Mouse (Mus musculus) kidney, adult 2 months (tissue): ENCODE results near the gene Myl4. TPM values are rescaled to one million over a fixed set of nuclear protein-coding genes. Genes with fewer than 3 reads are reported as not detected.
A peak's percentile ranks its signal among the peaks of the same experiment; 100 is the strongest.
"Not testable (repeated sequence)": the region's sequence is repeated elsewhere in the genome, so short reads cannot be mapped to it uniquely, and the experiment has no call there.

Experiments used
- DNase-seq: peaks from one replicate; pipeline ENCODE4 v3.0.0; 2021
- H3K27ac ChIP-seq: fragments of 200-500 bp; 2 replicates; pipeline ENCODE4 v1.5.1; 2012; ENCODE audit warnings: low read depth, low read length, control low read depth, inconsistent platforms; ENCODE audit not compliant: insufficient read depth
- H3K27me3 ChIP-seq: fragments of 200-500 bp; replicated peaks from 2 replicates; pipeline ENCODE4 v1.6.1; 2012; ENCODE audit warnings: mild to moderate bottlenecking, moderate library complexity, low read length, inconsistent platforms; ENCODE audit not compliant: control insufficient read depth, insufficient read depth
- H3K36me3 ChIP-seq: fragments of 200-500 bp; 2 replicates; pipeline ENCODE4 v1.6.1; 2012; ENCODE audit warnings: mild to moderate bottlenecking, moderate library complexity, low read length, inconsistent platforms; ENCODE audit not compliant: control insufficient read depth, insufficient read depth
- H3K4me1 ChIP-seq: fragments of 200-500 bp; 2 replicates; pipeline ENCODE4 v1.6.1; 2011; ENCODE audit warnings: low read length; ENCODE audit not compliant: control insufficient read depth, insufficient read depth
- H3K4me3 ChIP-seq: fragments of 200-500 bp; 2 replicates; pipeline ENCODE4 v1.5.1; 2011; ENCODE audit warnings: mild to moderate bottlenecking, low read depth, low read length, control low read depth; ENCODE audit not compliant: insufficient read depth
- CTCF ChIP-seq: fragments of 200-500 bp; conservative IDR thresholded peaks from 2 replicates; pipeline ENCODE4 v1.5.1; 2011; ENCODE audit warnings: low read depth, mild to moderate bottlenecking, control low read depth, low read length, moderate library complexity, mixed read lengths; ENCODE audit not compliant: insufficient read depth, insufficient read length
- POLR2A ChIP-seq: fragments of 200-500 bp; IDR thresholded peaks from one replicate; pipeline ENCODE4 v1.6.1; 2011; ENCODE audit warnings: low read depth, low read length, control low read depth
- WGBS: fragments of 180-500 bp; shearing (Covaris S2); methylation state at CpG from one replicate; pipeline ENCODE4 v1.1.7; 2018; 5-methylcytosine and 5-hydroxymethylcytosine counted together
- polyA plus RNA-seq: library from polyadenylated mRNA; depleted of rRNA; stranded (reverse); fragments of >200 nt; gene quantifications from 2 replicates; pipeline ENCODE4 v1.2.3, GENCODE M21; 2012; rRNA removed

Gene Myl4
- 2.0 and 2.6 TPM in 2 replicates for polyA plus RNA-seq

DNA sequence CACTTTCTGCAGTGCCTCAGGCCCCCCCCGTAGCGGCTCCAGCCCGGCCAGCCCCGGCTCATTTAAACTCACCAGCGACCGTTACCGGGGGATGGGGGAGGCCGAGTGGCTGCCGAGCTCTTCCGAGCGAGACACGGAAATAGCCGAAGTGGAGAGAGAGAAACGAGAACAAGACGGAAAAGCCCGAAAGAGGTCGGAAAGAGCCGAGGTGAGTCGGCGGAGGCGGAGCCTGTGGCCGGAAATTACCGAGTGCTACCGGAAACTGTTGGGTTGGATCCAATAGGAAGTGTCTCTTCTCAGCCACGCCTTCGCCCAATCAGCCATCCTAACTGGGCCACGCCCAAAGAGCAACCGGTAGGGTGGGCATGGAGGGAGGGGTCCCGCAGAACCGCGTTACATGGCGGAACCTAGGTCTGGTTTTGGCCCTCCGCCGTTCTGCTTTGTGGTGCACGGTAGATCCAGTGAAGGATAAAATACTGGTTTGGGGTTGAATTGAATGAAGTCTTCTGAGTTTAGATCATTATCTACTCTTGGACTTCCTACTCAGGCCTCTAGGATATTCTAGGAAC lies at the start of gene Myl4, which contains the start of gene Cdc27:
Myl4 (plus strand) TSS at position 258 of the 569 bp plus-strand sequence.
Cdc27 (minus strand) TSS at position 215 of the 569 bp plus-strand sequence.
- TF ChIP-seq CTCF: no peak
- no peak for TF ChIP-seq POLR2A
- peaks cover 3% of the 10 kb centered on the region; the same call in 1 of the 2 replicates for H3K4me1 ChIP-seq
- no peaks in the 10 kb centered on the region for H3K27me3 ChIP-seq
- peak; percentile 99 for DNase-seq
- H3K36me3 ChIP-seq: no peaks in the 10 kb centered on the region
- H3K4me3 ChIP-seq: peak within 1 kb of the TSS; percentile 92
- under 1% methylated on average over 35 of the region's 35 CpGs for WGBS
- H3K27ac ChIP-seq: peak within 1 kb of the TSS; percentile 89

DNA sequence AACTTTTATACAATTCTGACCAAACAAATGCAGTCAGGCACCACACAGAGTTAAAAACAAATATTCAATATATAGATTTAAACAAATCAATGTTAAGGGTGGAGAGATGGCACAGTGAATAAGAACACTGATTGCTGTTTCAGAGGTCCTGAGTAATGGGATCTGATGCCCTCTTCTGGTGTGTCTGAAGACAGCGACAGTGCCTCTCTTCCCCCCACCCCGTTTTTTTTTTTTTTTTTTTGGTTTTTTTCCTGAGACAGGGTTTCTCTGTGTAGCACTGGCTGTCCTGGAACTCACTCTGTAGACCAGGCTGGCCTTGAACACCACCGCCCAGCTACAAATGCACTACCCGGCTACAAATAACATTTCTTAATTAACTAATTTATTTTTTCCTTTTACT lies 42.0 kb upstream of the Myl4 start:
- TF ChIP-seq CTCF (no peak), POLR2A (no peak)
- Histone ChIP-seq H3K4me1 (no peaks in the 10 kb centered on the region), H3K4me3 (no peak overlapping the region), H3K36me3 (peaks cover 7% of the 10 kb centered on the region), H3K27me3 (no peaks in the 10 kb centered on the region), H3K27ac (no peak overlapping the region)
- 85% methylated on average over 4 of the region's 4 CpGs for WGBS
- DNase-seq: no peak

DNA sequence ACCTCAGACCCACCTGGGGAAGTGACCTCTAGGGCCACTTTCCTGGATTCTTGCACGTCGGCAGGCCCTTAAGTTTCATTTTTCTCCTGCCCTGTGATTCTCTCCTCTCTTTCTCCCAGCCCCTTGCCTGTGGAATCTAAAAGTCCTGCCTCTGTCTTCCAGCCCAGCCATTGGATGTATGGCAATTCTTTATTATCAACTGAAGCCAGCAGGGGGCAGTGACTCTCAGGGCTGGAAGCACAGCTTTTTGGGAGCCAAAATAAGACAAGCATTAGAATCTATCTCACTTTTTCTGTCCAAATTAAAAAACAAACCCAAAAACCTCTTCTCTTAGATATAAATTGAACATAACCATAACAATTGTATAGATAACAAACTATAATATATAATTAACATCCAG lies 39.9 kb upstream of the Myl4 start:
- Histone ChIP-seq H3K27me3 (no peaks in the 10 kb centered on the region), H3K4me3 (no peak overlapping the region), H3K36me3 (peaks cover 6% of the 10 kb centered on the region), H3K27ac (no peak overlapping the region), H3K4me1 (no peaks in the 10 kb centered on the region)
- 81% methylated on average over 2 of the region's 2 CpGs for WGBS
- peak; percentile 46 for TF ChIP-seq CTCF
- no peak for TF ChIP-seq POLR2A
- DNase-seq: peak; percentile 13

DNA sequence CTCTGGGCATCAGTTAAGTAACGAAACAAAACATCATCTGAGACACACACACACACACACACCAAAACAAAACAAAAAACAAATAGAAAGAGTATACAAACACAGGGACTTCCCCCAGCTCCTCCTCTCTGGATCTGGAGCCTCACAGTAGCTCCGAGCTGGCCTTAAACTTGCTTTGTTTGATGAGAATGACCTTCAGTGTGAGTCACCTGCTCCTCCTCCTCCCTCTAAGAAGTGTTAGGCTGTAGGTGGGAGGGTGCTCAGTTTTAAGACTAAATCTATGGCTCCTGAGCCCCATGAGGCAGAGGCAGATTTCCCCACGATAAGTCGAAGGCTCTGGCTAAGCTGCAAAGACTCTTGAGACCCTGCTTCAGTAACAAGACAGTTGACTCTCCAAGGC lies 38.0 kb upstream of the Myl4 start:
- Histone ChIP-seq H3K4me3 (no peak overlapping the region), H3K27me3 (no peaks in the 10 kb centered on the region), H3K27ac (no peak overlapping the region), H3K36me3 (peaks cover 6% of the 10 kb centered on the region), H3K4me1 (no peaks in the 10 kb centered on the region)
- no peak for DNase-seq
- TF ChIP-seq POLR2A (no peak), CTCF (no peak)
- 81% methylated on average over 4 of the region's 4 CpGs for WGBS

DNA sequence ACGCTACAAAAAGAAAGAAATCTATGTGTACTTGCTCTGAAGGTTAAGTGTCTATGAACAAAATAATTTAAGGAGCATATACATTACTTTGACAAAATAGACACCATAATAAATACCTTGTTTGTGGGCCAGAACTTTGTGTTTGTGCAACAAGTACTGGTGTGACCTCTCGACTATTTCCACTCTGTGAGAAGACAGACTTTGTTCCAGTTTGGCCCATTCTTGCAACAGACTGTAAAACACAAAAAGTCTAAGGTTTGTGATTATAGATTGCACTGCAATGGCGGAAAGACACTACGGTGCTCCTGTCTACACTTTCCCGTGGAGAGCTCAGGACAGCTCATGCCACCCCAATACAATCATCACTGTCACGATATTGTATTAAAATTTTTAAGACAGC lies 24.5 kb upstream of the Myl4 start:
- no peak for TF ChIP-seq CTCF
- TF ChIP-seq POLR2A: no peak
- Histone ChIP-seq H3K27ac (no peak overlapping the region), H3K27me3 (no peaks in the 10 kb centered on the region), H3K36me3 (peaks cover 6% of the 10 kb centered on the region), H3K4me3 (no peak overlapping the region), H3K4me1 (no peaks in the 10 kb centered on the region)
- 94% methylated on average over 6 of the region's 6 CpGs for WGBS
- DNase-seq: no peak

DNA sequence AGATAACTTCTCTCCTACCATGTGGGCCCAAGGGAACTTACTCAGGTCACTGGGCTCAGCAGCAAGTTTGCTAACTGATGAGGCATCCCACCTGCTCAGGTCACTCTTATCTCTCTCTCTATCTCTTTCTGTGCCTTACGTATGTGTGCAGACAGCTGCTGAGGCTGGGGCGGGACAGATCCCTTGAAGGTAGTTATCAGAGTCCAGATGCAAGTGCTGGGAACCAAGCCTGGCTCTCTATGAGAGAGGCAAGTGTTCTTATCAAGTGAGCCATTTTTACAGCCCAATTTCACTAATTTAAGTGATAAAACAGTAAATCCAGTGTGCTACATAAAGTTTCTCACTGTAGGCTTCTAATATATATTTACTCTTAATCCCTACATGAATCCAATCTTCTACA lies 13.6 kb upstream of the Myl4 start:
- Histone ChIP-seq H3K27me3 (no peaks in the 10 kb centered on the region), H3K27ac (no peak overlapping the region), H3K36me3 (peaks cover 2% of the 10 kb centered on the region; the same call in 1 of the 2 replicates), H3K4me3 (no peak overlapping the region), H3K4me1 (no peaks in the 10 kb centered on the region)
- WGBS: 85% methylated on average over 2 of the region's 2 CpGs
- no peak for TF ChIP-seq POLR2A
- no peak for TF ChIP-seq CTCF
- no peak for DNase-seq

DNA sequence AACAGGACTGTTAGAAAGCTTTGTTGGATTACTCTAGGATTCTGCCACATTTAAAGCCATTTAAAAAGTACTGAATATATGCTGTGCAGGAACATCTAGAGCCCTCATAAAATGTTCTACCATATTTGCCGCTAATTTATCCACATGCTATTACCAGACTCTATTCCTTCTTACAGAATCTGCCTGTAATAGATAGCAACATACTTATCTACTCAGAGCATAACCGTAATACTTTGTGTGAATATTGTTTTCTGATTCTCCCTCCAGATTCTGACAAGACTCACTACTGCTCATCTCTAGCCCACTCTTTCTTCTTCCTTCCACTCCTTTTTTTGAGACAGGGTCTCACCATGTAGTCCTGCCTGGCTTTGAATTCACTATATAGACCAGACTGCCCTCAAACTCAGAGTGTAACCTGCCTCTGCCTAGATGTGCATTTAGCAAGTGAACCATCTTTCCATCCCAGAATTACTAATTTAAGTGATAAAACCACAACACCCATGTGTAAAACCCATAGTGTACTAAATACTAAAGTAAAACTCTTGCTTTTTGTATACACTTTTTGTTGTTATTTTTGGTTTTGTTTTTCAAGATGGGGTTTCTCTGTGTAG lies 12.4 kb upstream of the Myl4 start:
- Histone ChIP-seq H3K36me3 (no peaks in the 10 kb centered on the region; the same call in 1 of the 2 replicates), H3K27ac (no peak overlapping the region), H3K4me1 (no peaks in the 10 kb centered on the region), H3K4me3 (no peak overlapping the region), H3K27me3 (no peaks in the 10 kb centered on the region)
- TF ChIP-seq POLR2A: no peak
- no peak for TF ChIP-seq CTCF
- 97% methylated on average over 2 of the region's 2 CpGs for WGBS
- no peak for DNase-seq

DNA sequence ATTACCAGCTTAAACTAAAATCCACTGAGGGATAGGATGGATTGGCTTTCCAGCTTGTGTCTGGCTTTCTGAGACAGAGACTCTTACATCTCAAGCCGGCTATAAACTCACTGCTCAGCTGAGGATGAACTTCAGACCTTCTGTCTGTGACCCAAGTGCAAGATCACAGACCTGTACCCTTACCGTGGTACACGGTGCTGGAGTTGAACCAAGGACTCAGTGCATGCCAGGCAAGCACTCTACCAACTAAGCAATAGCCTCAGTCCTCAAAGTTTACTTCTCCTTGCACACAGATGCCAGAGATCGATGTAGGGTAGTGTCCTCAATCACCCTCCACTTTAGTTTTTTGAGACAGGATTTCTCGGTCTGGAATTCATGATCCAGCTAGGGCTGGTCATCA lies 10.7 kb upstream of the Myl4 start:
- TF ChIP-seq POLR2A: no peak
- TF ChIP-seq CTCF: no peak
- DNase-seq: peak; percentile 51
- H3K4me3 ChIP-seq: no peak overlapping the region
- 66% methylated on average over 5 of the region's 5 CpGs for WGBS
- H3K27ac ChIP-seq: no peak overlapping the region
- no peaks in the 10 kb centered on the region for H3K36me3 ChIP-seq
- no peaks in the 10 kb centered on the region for H3K27me3 ChIP-seq
- peaks cover 2% of the 10 kb centered on the region; the same call in 1 of the 2 replicates for H3K4me1 ChIP-seq

DNA sequence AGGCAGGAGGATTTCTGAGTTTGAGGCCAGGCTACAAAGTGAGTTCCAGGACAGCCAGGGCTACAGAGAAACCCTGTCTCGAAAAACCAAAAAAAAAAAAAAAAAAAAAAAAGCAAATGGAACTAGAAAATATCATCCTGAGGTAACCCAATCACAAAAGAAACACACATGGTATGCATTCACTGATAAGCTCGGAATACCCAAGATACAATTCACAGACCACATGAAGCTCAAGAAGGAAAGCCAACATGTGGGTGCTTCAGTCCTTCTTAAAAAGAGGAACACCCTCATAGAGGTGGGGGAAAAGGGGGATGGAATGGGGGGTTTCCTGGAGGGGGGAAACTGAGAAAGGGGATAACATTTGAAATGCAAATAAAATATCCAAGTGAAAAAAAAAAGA lies 7.1 kb upstream of the Myl4 start:
- DNase-seq, H3K36me3 ChIP-seq, H3K4me1 ChIP-seq, H3K27me3 ChIP-seq, H3K4me3 ChIP-seq, H3K27ac ChIP-seq: not testable (repeated sequence)
- 92% methylated on average over 2 of the region's 2 CpGs for WGBS
